Mouse (Mus musculus) A20 (cell line): ENCODE measurements at regions not wholly inside any gene's neighbourhood (a gene's known extent, or its start where the extent isn't known, plus 50 kb on each side); places are given as distances from the start of the nearest gene placed in this dataset.

Experiments
- DNase-seq: peaks from one replicate; pipeline ENCODE4 v3.0.0-alpha.2; 2011; ENCODE audit warnings: low read depth, low spot score

DNA sequence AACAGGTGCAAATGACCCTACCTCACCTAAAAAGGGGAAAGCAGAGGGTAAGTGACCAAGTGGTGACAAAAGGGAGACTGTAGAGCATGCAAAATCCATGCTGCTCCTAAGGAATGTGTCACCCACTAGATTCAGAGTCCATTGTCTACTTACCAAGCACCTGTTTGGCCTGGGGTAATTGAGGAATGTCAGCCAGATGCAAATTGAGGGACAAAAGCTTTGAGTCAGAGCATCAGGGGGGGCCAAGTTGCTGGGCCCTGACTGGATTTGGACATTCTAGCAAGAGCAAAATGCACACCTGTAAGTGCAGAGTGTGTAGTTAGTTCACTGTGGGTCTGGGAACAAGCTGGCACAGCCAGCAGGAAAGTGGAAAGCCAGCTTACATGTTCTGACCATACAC is 2783.6 kb downstream of the Gm37988 start:
- no peak for DNase-seq
